Mouse (Mus musculus) liver, postnatal 0 days (tissue): ENCODE measurements around the gene Fam222a. TPM values are rescaled to one million over a fixed set of nuclear protein-coding genes. Genes with fewer than 3 reads are reported as not detected.

Experiments
- ATAC-seq: fragments of 200-750 bp; cut with Nextera tagmentation; 2 replicates; pipeline ENCODE4 v1.8.0; 2017; ENCODE audit warnings: mild to moderate bottlenecking, moderate library complexity
- DNase-seq: peaks from one replicate; pipeline ENCODE4 v3.0.0-alpha.2; 2016
- H3K27ac ChIP-seq: fragments of 300-500 bp; sonication (generic); 2 replicates; pipeline ENCODE4 v1.5.1; 2014; ENCODE audit warnings: antibody characterized with exemption, moderate library complexity, mild to moderate bottlenecking, low read depth
- H3K27me3 ChIP-seq: fragments of 300-500 bp; sonication (generic); 2 replicates; pipeline ENCODE4 v1.6.1; 2014; ENCODE audit warnings: low read length, control low read depth, mixed read lengths; ENCODE audit not compliant: insufficient read depth
- H3K36me3 ChIP-seq: fragments of 300-500 bp; sonication (generic); replicated peaks from 2 replicates; pipeline ENCODE4 v1.6.1; 2014; ENCODE audit warnings: mild to moderate bottlenecking, control low read depth, low read length, moderate library complexity, mixed read lengths; ENCODE audit not compliant: insufficient read depth
- H3K4me1 ChIP-seq: fragments of 300-500 bp; sonication (generic); 2 replicates; pipeline ENCODE4 v1.6.1; 2014; ENCODE audit warnings: antibody characterized with exemption, mild to moderate bottlenecking, control low read depth; ENCODE audit not compliant: insufficient read depth
- H3K4me2 ChIP-seq: fragments of 300-500 bp; sonication (generic); 2 replicates; pipeline ENCODE4 v1.6.1; 2014; ENCODE audit warnings: low read depth, mild to moderate bottlenecking, low read length, moderate library complexity, mixed read lengths
- H3K4me3 ChIP-seq: fragments of 300-500 bp; sonication (generic); 2 replicates; pipeline ENCODE4 v1.5.1; 2014; ENCODE audit warnings: low read depth, low read length
- H3K9ac ChIP-seq: fragments of 300-500 bp; sonication (generic); replicated peaks from 2 replicates; pipeline ENCODE4 v1.6.1; 2014; ENCODE audit warnings: mild to moderate bottlenecking, moderate library complexity
- H3K9me3 ChIP-seq: fragments of 300-500 bp; sonication (generic); 2 replicates; pipeline ENCODE4 v1.6.1; 2016; ENCODE audit warnings: mild to moderate bottlenecking, control low read depth, low read length, mixed read lengths
- CTCF ChIP-seq: sonication (generic); IDR thresholded peaks from 2 replicates; pipeline ENCODE4 v1.5.1; 2016; ENCODE audit warnings: antibody characterized with exemption, low read depth
- EP300 ChIP-seq: IDR thresholded peaks from 2 replicates; pipeline ENCODE4 v1.6.1; 2016; ENCODE audit warnings: antibody characterized with exemption, low read depth, mild to moderate bottlenecking
- WGBS: fragments of 180-500 bp; shearing (Covaris S2); extraction: QIAGEN DNeasy Blood & Tissue Kit; methylation state at CpG from one replicate; pipeline ENCODE4 v1.1.7; 2014; ENCODE audit not compliant: insufficient replicate concordance; 5-methylcytosine and 5-hydroxymethylcytosine counted together
- polyA plus RNA-seq: library from polyadenylated mRNA; unstranded; fragments of >200 nt; fragmentation: Nextera tagmentation; extraction: Ambion mirVana; gene quantifications from 2 replicates; pipeline ENCODE4 v1.2.1, GENCODE M21; 2015

The Fam222a gene
- polyA plus RNA-seq, 1 experiment from 2014 or later, result 0.80 TPM

DNA sequence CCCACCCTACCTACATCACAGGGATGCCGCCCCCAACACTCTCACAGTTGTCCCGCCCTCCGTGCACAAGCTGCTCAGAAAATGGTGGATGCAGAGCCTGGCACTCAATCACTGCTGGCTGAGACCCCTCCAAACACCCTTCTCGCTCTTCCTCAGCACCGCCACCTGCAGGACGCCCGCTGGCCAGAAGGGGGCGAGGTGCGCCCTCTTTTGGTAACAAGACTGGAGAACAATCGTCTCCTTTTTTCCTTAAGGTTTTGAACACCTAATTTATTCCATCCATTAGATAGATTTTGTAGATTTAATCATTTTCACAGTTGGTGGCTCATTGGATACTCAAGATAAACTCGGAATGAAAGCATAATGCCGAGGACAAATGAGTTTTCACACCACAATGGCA is 40.7 kb downstream of the Fam222a start:
- Histone ChIP-seq H3K36me3 (0 out of 2 replicates have a peak, but pooled peaks cover 3% of the 10 kb centered on the region), H3K9me3 (no peaks in the 10 kb centered on the region), H3K4me2 (no peak overlapping the region), H3K4me1 (peaks cover 4% of the 10 kb centered on the region), H3K4me3 (no peak overlapping the region), H3K27ac (no peak overlapping the region), H3K9ac (no peak overlapping the region), H3K27me3 (no peaks in the 10 kb centered on the region)
- no peak for ATAC-seq
- TF ChIP-seq CTCF, result peak; percentile 93
- TF ChIP-seq EP300, result no peak
- peak; percentile 74 for DNase-seq
- WGBS, result 9% methylated on average over 12 of the region's 12 CpGs

GRCm38 (mm10) chr5:114611256-114611655 is 43.4 kb downstream of the Fam222a start:
- Histone ChIP-seq H3K4me2 (no peak overlapping the region), H3K4me1 (peaks cover 4% of the 10 kb centered on the region), H3K9me3 (no peaks in the 10 kb centered on the region), H3K36me3 (0 out of 2 replicates have a peak, but pooled peaks cover 3% of the 10 kb centered on the region), H3K27me3 (no peaks in the 10 kb centered on the region), H3K27ac (no peak overlapping the region), H3K4me3 (no peak overlapping the region), H3K9ac (no peak overlapping the region)
- no peak for DNase-seq
- no peak for TF ChIP-seq EP300
- no peak for TF ChIP-seq CTCF
- 86% methylated on average over 10 of the region's 10 CpGs for WGBS
- no peak for ATAC-seq

DNA sequence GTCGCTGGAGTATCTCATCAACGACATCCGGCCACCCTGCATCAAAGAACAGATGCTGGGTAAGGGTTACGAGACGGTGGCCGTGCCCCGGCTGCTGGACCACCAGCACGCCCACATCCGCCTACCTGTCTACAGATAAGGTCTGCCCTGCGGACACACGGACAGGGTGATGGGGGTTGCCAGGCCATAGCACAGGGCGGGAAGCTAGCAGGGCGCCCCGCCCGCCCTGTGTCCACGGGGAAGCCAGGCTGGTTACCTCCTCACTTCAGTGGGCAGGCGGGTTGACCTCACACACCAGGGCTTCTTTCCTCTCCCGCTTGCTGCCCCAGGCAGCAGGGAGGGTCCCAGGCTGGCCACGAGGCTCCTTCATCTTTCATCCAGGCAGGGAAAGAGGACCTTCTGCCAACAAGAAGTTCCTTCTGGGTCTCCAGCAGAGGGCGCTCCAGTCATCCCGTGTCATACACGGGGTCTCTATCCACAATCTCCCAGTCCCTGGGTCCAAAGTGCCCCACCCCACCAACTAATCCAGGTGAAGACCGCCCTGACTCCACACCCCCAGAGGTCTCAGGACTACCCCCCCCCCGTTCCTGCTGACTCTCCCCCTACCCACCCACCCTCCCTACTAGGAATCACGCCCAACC is 44.3 kb downstream of the Fam222a start:
- Histone ChIP-seq H3K27me3 (no peaks in the 10 kb centered on the region), H3K4me2 (no peak overlapping the region), H3K36me3 (0 out of 2 replicates have a peak, but pooled peaks cover 3% of the 10 kb centered on the region), H3K9me3 (no peaks in the 10 kb centered on the region), H3K27ac (no peak overlapping the region), H3K4me3 (no peak overlapping the region), H3K9ac (no peak overlapping the region), H3K4me1 (peaks cover 4% of the 10 kb centered on the region)
- 69% methylated on average over 25 of the region's 25 CpGs for WGBS
- peak; percentile 66 for DNase-seq
- TF ChIP-seq EP300 (no peak), CTCF (peak; percentile 61)
- no peak for ATAC-seq

GRCm38 (mm10) chr5:114614863-114615262 is 47.0 kb downstream of the Fam222a start:
- Histone ChIP-seq H3K27me3 (no peaks in the 10 kb centered on the region), H3K4me3 (no peak overlapping the region), H3K4me2 (no peak overlapping the region), H3K4me1 (no peaks in the 10 kb centered on the region), H3K9ac (no peak overlapping the region), H3K27ac (no peak overlapping the region), H3K36me3 (0 out of 2 replicates have a peak, but pooled peaks cover 3% of the 10 kb centered on the region), H3K9me3 (no peaks in the 10 kb centered on the region)
- TF ChIP-seq EP300, result peak; percentile 77
- no peak for TF ChIP-seq CTCF
- ATAC-seq (peak; percentile 72), DNase-seq (no peak)
- 40% methylated on average over 7 of the region's 7 CpGs for WGBS

- WGBS, result 71% methylated on average over 11 of the region's 11 CpGs
- no peak overlapping the region for H3K9ac ChIP-seq
- TF ChIP-seq EP300, result no peak
- TF ChIP-seq CTCF, result no peak
- DNase-seq (peak; percentile 14), ATAC-seq (no peak)
- no peaks in the 10 kb centered on the region for H3K9me3 ChIP-seq
- no peaks in the 10 kb centered on the region for H3K4me1 ChIP-seq
- no peak overlapping the region for H3K27ac ChIP-seq
- H3K36me3 ChIP-seq, result 0 out of 2 replicates have a peak, but pooled peaks cover 3% of the 10 kb centered on the region
- H3K4me2 ChIP-seq, result no peak overlapping the region
- no peak overlapping the region for H3K4me3 ChIP-seq
- H3K27me3 ChIP-seq, result no peaks in the 10 kb centered on the region
Measured at GRCm38 (mm10) chr5:114616336-114617061, 48.7 kb downstream of the Fam222a start.

- no peaks in the 10 kb centered on the region for H3K4me1 ChIP-seq
- no peaks in the 10 kb centered on the region for H3K36me3 ChIP-seq
- H3K9me3 ChIP-seq, result no peaks in the 10 kb centered on the region
- no peak overlapping the region for H3K4me2 ChIP-seq
- WGBS, result 72% methylated on average over 12 of the region's 12 CpGs
- no peak overlapping the region for H3K27ac ChIP-seq
- H3K27me3 ChIP-seq, result no peaks in the 10 kb centered on the region
- H3K9ac ChIP-seq, result no peak overlapping the region
- ATAC-seq (no peak), DNase-seq (no peak)
- no peak overlapping the region for H3K4me3 ChIP-seq
- TF ChIP-seq EP300, result no peak
- no peak for TF ChIP-seq CTCF
Measured at GRCm38 (mm10) chr5:114617809-114618208, 50.0 kb downstream of the Fam222a start.
